Mouse (Mus musculus): ENCODE measurements around the gene Atp1a1. TPM values are rescaled to one million over a fixed set of nuclear protein-coding genes. Genes with fewer than 3 reads are reported as not detected.

Atp1a1 gene
- polyA plus RNA-seq, 1 experiment from 2014 or later: 63.3 TPM

DNA sequence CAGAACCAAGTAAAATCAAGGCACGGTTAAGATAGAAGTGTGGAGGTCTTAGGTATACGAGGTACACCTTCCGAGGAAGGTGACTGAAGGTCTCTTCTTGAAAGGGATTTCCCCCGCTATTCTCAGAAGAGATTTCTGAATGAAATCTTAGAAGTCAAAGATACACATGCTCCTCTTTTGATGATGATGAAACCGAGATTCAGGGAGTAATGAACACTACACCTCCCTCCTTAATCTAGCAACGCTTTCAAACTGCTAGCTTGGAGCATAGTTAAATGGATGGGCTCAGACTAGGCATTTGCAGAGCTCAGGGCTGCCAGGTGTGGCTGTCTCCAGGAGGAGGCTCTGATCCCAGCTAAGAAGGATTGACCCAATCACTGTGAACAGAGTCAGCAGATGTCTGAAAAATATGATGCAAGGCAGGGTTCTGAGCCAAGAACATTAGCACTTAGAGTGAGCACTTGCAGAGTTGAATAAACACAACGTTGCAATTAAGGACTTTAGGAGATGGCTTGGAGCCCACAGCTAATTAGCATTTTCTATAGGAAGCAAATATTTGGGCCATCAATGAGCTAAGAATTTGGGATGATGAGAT, 2.5 kb upstream of the Atp1a1 start:
- DNase-seq (ENCODE audit: low spot score): no peak
- Histone ChIP-seq H3K9me3 (no peaks in the 10 kb centered on the region), H3K4me1 (replicated peaks) (peaks cover 43% of the 10 kb centered on the region), H3K27me3 (ENCODE audit: insufficient read depth, poor library complexity, severe bottlenecking) (peaks cover 15% of the 10 kb centered on the region; the same call in 1 of the 2 replicates), H3K4me3 (no peak overlapping the region), H3K27ac (no peak overlapping the region), H3K36me3 (no peaks in the 10 kb centered on the region)
- WGBS: 85% methylated on average over 7 of the region's 7 CpGs

DNA sequence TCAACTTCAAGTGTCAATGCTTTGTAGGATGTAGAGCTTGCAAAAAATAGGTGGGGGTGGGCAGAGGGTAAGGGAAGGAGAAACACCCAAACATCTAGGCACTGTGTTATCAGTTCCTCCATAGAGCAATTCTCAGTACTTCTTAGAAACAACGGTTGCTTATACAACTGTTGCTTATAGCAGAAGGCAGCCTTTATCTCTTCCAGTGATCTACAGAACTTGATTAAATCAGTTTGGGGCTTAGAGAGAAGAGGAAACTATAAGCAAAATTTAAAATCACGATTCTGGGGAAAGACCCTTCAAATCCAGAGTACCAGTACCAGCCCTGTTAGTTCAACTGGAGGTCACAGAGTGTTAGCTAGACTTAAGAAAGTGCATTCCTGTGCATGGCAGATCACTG, 1.2 kb upstream of the Atp1a1 start:
- no peaks in the 10 kb centered on the region for H3K36me3 ChIP-seq
- no peak overlapping the region for H3K4me3 ChIP-seq

DNA sequence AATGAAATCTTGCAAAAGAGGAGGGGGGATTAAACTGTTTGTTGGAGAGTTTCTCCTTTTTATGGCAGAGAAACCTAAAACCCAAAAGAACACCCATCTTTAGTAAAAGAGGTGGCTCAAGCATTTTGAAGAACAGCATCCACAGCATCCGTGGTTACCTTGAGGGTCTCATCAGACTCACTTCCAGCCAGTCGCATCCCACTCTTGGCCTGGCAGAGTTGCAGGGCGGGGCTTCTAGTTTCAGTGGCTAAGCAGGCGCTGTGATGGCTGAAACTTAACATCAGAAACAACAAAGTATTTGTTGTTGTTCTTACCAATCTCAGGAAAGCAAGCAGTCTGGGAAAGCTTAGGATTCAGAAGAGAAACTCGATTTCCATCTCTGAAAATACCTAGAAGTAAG, 807 bp upstream of the Atp1a1 start:
- H3K9me3 ChIP-seq: no peaks in the 10 kb centered on the region
- 17% methylated on average over 5 of the region's 5 CpGs for WGBS
- DNase-seq (ENCODE audit: low spot score): no peak
- H3K27me3 ChIP-seq (ENCODE audit: insufficient read depth, poor library complexity, severe bottlenecking): peaks cover 15% of the 10 kb centered on the region; the same call in 1 of the 2 replicates
- H3K4me3 ChIP-seq: peak overlapping the region; percentile 84
- no peaks in the 10 kb centered on the region for H3K36me3 ChIP-seq
- H3K27ac ChIP-seq: peak overlapping the region; percentile 99
- peaks cover 48% of the 10 kb centered on the region for H3K4me1 ChIP-seq (replicated peaks)

More for the DNA sequence above, 1.2 kb upstream of the Atp1a1 start:
- peaks cover 15% of the 10 kb centered on the region; the same call in 1 of the 2 replicates for H3K27me3 ChIP-seq (ENCODE audit: insufficient read depth, poor library complexity, severe bottlenecking)
- H3K9me3 ChIP-seq: no peaks in the 10 kb centered on the region
- no peak overlapping the region for H3K27ac ChIP-seq
- WGBS: 64% methylated on average over 2 of the region's 2 CpGs
- peaks cover 43% of the 10 kb centered on the region for H3K4me1 ChIP-seq (replicated peaks)
- no peak for DNase-seq (ENCODE audit: low spot score)

DNA sequence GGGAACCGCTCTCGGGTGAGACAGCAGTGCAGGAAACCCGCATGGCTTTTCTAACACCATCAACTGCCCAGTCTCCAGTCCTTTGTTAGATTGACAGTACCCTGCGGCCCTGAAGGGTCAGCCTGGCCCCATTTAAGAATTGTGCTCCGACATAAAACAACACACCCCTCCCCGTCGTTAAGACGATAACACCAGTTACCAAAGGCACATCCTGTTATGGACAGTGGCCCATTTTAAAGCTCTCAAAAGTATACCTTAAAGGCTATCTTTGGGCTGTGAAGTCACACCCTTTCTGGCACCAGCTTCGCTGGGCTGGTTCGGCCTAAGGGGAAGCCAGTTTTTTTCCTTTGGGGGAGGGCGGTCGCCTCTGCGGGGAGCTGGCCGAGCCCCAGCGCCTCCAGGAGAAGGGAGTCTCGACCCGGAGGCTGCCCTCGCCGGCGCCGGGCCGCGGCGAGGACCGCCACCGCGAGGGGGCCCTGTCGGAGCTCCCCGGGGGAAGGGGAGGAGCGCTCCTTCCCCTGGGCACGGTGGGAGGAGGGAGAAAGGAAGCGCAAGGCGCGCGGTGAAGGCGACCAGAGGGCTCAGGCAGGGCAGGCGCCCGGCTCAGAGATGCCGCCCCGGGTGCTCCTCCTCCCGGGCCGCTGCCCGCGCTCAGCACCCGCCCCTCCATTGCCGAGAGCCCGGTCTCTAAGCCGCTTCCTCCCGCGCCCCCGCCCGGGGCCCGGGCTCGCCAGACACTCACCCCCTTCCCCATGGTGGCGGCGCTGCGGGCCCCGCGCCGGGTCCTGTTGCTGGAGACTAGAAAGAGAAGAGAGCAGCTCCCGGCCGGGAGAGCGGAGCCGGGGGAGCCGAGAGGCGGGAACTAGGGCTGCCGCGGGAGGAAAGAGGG, 579 bp downstream of the Atp1a1 start:
- under 1% methylated on average over 66 of the region's 68 CpGs for WGBS
- peaks cover 62% of the 10 kb centered on the region for H3K4me1 ChIP-seq (replicated peaks)
- peak overlapping the region; percentile 99 for H3K27ac ChIP-seq
- peak overlapping the region; percentile 84 for H3K4me3 ChIP-seq
- H3K36me3 ChIP-seq: no peaks in the 10 kb centered on the region
- no peaks in the 10 kb centered on the region for H3K9me3 ChIP-seq
- peak; percentile 83 for DNase-seq (ENCODE audit: low spot score)
- H3K27me3 ChIP-seq (ENCODE audit: insufficient read depth, poor library complexity, severe bottlenecking): peaks cover 15% of the 10 kb centered on the region; the same call in 1 of the 2 replicates

DNA sequence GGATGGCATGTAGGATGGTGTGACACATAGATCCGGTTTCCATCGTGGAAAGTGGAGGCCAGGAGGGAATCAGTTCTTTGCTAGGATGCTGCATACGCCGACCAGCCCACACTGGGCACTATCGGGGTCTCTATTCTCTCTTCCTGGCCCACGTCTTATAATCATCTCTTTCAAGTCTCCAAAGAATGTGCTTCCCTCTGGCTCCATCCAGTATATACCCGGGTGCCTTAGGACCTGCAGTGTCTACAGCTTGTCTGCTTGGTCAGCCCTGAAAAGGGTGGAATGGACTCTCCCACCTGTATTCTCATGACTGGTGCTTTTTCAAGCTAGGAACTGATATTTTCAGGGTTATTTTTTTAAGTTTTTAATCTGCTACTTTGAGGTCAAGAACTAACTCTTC, 1.3 kb downstream of the Atp1a1 start:
- WGBS: 42% methylated on average over 7 of the region's 7 CpGs
- H3K27ac ChIP-seq: peak overlapping the region; percentile 99
- H3K36me3 ChIP-seq: no peaks in the 10 kb centered on the region
- peaks cover 69% of the 10 kb centered on the region for H3K4me1 ChIP-seq (replicated peaks)
- no peak for DNase-seq (ENCODE audit: low spot score)
- peak overlapping the region; percentile 84 for H3K4me3 ChIP-seq
- H3K27me3 ChIP-seq (ENCODE audit: insufficient read depth, poor library complexity, severe bottlenecking): peaks cover 15% of the 10 kb centered on the region; the same call in 1 of the 2 replicates
- H3K9me3 ChIP-seq: no peaks in the 10 kb centered on the region

DNA sequence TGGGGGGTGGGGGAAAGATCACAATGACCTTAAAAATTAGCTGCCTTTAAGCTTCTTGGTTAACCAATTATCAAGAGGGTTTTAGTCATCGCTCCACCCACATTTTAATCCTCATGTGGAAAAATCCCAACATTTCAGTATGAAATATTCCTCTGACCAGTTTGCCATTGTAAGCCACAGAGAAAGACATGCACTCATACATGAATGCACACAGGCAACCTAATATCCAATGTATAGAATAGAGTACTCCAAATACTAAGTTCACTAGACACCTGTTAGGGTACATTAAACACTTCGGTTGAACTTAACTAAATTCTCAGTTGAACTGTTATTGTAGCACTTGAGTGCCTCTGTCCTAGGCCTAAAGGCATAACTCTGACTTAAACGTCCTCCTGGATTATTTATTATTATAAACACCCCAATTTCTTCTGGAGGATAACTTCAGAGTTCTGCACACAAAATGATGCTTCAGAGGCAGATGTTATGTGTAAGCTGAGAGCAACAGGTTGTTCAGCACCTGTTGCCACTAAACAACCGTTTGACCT, 1.9 kb downstream of the Atp1a1 start:
- no peak for DNase-seq (ENCODE audit: low spot score)
- Histone ChIP-seq H3K9me3 (no peaks in the 10 kb centered on the region), H3K27me3 (ENCODE audit: insufficient read depth, poor library complexity, severe bottlenecking) (peaks cover 15% of the 10 kb centered on the region; the same call in 1 of the 2 replicates), H3K36me3 (no peaks in the 10 kb centered on the region), H3K4me1 (replicated peaks) (peaks cover 75% of the 10 kb centered on the region), H3K27ac (peak overlapping the region; percentile 99; the same call in 1 of the 2 replicates), H3K4me3 (peak overlapping the region; percentile 84)
- WGBS: 78% methylated on average over 4 of the region's 4 CpGs

DNA sequence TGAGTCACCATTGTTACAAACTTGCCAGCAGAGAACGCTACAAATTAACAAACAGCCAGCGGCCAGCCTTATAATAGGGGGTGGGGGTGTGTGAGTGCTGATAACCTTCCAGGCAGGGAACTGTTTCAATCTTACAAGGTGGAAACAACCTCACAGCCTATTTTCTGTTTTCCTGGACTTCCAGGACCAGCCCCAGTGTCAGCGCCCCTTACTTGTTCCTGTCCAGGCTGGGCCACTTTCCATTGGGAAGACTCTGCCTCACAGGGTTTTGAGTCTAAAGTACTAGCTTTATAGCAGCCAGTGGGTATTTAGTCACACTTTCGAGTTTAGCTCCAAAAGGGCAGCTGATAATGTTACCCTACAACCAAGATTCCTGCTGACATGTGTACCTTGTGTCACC, 2.8 kb downstream of the Atp1a1 start:
- 0 out of 2 replicates have a peak, but pooled peaks cover under 1% of the 10 kb centered on the region for H3K36me3 ChIP-seq
- peaks cover 15% of the 10 kb centered on the region; the same call in 1 of the 2 replicates for H3K27me3 ChIP-seq (ENCODE audit: insufficient read depth, poor library complexity, severe bottlenecking)
- no peak for DNase-seq (ENCODE audit: low spot score)
- 0 out of 2 replicates have a peak overlapping the region, but pooled peaks have one; percentile 84 for H3K4me3 ChIP-seq
- H3K4me1 ChIP-seq (replicated peaks): peaks cover 84% of the 10 kb centered on the region
- no peak overlapping the region for H3K27ac ChIP-seq
- H3K9me3 ChIP-seq: no peaks in the 10 kb centered on the region
- WGBS: 43% methylated on average over 4 of the region's 4 CpGs

DNA sequence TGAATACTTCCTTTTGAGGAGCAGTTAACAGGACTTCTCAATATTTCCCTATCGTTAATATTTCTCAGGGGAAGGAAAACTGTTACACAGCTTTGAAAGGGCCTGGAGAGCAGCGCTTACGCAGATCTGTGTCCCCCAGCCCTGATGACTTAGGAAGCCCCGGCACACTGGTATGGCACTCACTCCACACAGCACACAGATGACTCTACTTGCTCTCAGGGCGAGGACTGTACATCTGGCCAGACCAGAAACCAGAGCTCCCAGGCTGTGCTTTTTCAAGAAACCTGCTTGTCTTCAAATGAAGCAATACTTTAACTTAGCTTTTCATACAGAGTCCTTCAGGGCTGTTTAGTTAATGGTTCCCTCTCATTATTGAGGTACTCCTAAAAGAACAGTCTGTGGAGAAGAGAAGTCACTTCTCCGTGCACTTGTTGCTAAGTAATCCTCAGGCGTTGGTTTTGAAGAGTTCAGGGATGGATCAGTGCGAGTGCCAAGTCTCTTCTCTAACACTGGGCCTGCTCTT, 3.4 kb downstream of the Atp1a1 start:
- 72% methylated on average over 8 of the region's 8 CpGs for WGBS
- DNase-seq (ENCODE audit: low spot score): no peak
- Histone ChIP-seq H3K4me1 (replicated peaks) (peaks cover 90% of the 10 kb centered on the region), H3K27me3 (ENCODE audit: insufficient read depth, poor library complexity, severe bottlenecking) (peaks cover 9% of the 10 kb centered on the region; the same call in 1 of the 2 replicates), H3K27ac (0 out of 2 replicates have a peak overlapping the region, but pooled peaks have one; percentile 37), H3K36me3 (peaks cover 7% of the 10 kb centered on the region; the same call in 1 of the 2 replicates), H3K9me3 (no peaks in the 10 kb centered on the region), H3K4me3 (0 out of 2 replicates have a peak overlapping the region, but pooled peaks have one; percentile 84)

DNA sequence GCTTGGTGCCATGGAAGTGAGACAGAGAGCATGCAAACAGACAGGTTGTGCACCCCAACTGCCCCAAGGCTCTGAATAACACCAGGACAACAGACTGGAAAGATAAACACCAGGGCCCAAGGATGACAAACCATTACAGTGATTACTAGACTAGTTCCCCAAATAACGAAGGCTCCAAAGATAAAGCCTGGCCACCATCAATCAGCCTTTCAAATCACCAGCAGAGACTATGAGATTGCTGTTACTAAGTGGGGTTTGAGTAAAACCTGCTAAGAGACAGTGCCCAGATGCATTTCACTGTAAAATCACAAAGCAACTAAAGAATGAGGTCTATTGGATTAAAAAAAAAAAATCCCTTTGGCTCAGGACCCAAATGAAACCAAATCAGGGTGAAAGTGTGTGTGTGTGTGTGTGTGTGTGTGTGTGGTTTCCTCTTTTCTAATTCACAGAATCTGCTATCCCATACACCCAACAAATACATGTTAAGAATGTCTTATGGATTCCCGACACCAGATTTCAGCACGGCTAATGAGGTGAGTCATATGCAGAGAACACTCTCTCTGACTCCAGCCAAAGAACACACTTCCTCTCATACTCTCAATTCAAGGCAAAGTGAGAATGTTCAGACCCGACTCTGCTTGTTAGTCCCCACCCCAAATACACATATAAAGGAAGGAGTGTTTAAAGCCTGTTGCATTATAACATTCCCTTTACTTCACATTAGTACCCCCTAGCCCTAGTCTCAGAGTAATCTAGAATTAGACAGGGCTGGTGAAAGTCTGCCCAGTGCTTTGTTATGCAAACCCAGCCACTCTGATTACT, 4.4 kb downstream of the Atp1a1 start:
- Histone ChIP-seq H3K27ac (peak overlapping the region; percentile 37; the same call in 1 of the 2 replicates), H3K27me3 (ENCODE audit: insufficient read depth, poor library complexity, severe bottlenecking) (peaks cover under 1% of the 10 kb centered on the region; the same call in 1 of the 2 replicates), H3K4me1 (replicated peaks) (peaks cover 94% of the 10 kb centered on the region), H3K9me3 (no peaks in the 10 kb centered on the region), H3K4me3 (no peak overlapping the region), H3K36me3 (peaks cover 12% of the 10 kb centered on the region)
- 48% methylated on average over 4 of the region's 4 CpGs for WGBS
- no peak for DNase-seq (ENCODE audit: low spot score)

DNA sequence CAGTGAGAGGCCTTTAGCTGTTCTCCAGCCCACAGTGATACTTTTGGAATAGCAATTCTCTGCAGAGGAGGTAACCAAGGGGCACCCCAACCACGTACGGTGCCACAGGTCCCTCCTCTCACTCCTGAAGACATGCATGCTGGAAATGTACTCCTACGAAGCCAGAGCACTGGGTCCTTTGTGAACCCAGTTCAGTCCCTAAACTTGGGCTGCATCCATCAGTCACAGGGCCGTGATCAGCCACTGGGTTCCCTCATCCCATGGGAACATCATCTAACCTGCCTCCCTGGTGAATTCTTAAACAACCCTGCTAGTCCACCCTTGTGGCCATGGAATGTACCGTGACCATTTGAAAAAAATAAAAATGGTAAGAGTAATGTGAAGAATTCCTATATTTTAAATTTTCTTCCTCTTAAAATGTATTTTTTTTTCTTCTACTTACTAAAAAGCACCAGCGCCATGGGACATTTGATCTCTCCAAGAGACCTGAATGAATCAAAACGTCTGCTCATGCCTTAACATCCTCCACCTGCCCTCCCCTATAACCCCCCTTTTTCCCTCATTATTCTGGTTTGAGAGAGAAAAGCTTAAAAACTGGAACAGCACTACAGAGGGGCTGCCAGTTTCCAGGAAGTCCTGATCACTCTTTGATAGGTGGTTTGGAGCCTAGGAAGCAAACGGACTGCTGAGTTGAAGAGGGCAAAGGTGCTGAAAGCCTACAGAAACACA, 5.1 kb downstream of the Atp1a1 start:
- DNase-seq (ENCODE audit: low spot score): no peak
- Histone ChIP-seq H3K27ac (no peak overlapping the region), H3K36me3 (peaks cover 20% of the 10 kb centered on the region), H3K4me1 (replicated peaks) (peaks cover 97% of the 10 kb centered on the region), H3K4me3 (no peak overlapping the region), H3K27me3 (ENCODE audit: insufficient read depth, poor library complexity, severe bottlenecking) (no peaks in the 10 kb centered on the region), H3K9me3 (no peaks in the 10 kb centered on the region)
- WGBS: 72% methylated on average over 8 of the region's 8 CpGs

DNA sequence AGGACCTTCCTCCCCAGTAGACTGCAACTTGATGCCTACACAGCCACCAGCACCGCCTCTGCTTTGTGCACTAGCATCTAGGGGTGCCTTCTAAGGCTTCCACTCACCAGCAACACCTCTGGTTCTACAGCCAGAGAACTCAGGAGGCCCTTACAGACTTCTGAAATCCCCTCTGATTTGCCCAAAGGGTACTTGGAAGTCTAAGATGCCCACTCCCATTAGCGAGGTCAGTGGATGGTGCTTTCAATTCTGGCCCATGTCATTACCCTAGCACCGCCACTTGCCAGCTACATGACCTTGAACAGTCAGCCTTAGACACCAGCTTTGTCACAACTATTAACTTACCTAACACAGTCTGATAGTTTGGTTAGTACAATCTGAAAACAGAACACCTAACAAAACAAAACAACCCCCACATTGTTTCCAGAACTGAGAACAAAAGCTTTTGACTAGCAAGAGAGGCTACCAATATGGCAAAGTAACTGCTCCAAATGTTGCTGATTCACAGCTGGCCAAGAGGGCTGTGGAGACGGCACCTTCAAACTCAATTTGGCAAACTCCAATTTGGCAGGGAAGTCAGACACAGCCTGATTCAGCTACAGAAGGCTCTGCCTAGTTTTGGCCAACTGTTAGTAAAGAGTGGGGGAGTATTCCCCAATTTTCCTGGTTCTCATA, 6.1 kb downstream of the Atp1a1 start:
- H3K36me3 ChIP-seq: peaks cover 30% of the 10 kb centered on the region
- no peak overlapping the region for H3K27ac ChIP-seq
- H3K9me3 ChIP-seq: no peaks in the 10 kb centered on the region
- H3K27me3 ChIP-seq (ENCODE audit: insufficient read depth, poor library complexity, severe bottlenecking): no peaks in the 10 kb centered on the region
- H3K4me3 ChIP-seq: no peak overlapping the region
- H3K4me1 ChIP-seq (replicated peaks): peaks cover 89% of the 10 kb centered on the region
- DNase-seq (ENCODE audit: low spot score): no peak
- 64% methylated on average over 4 of the region's 4 CpGs for WGBS
